Mouse (Mus musculus) effector memory CD4-positive, alpha-beta T cell, adult 7 months (primary cell): ENCODE data around the gene Klk1. TPM values are rescaled to one million over a fixed set of nuclear protein-coding genes. Genes with fewer than 3 reads are reported as not detected.

Experiments used
- polyA plus RNA-seq: library from polyadenylated mRNA; unstranded; fragments of 100-300 nt; shearing (Covaris generic); gene quantifications from one replicate; pipeline ENCODE4 v1.2.1, GENCODE M21; 2017

Gene Klk1
- not detected for polyA plus RNA-seq

GRCm38 (mm10) chr7:44225076-44225475 is at the start of gene Klk1:
TSS of gene Klk1 (plus strand) at chr7:44225360.

GRCm38 (mm10) chr7:44187936-44188335 is 37.2 kb upstream of the Klk1 start, which contains the start of gene Klk1b24:
TSS of gene Klk1b24 (plus strand) at chr7:44188236.

GRCm38 (mm10) chr7:44197891-44198290 is 27.3 kb upstream of the Klk1 start, which contains the start of gene Klk1b3:
TSS of gene Klk1b3 (plus strand) at chr7:44198191.

GRCm38 (mm10) chr7:44207135-44207534 is 18.0 kb upstream of the Klk1 start, which contains the start of gene Klk1b4:
TSS of gene Klk1b4 (plus strand) at chr7:44207435.

GRCm38 (mm10) chr7:44215645-44216044 is 9.5 kb upstream of the Klk1 start, which contains the start of gene Klk1b5:
TSS of gene Klk1b5 (plus strand) at chr7:44215945.

GRCm38 (mm10) chr7:44235909-44236308 is 10.7 kb downstream of the Klk1 start, which contains the start of gene Gm36864:
TSS of gene Gm36864 (plus strand) at chr7:44236177.

GRCm38 (mm10) chr7:44246055-44246983 is 21.2 kb downstream of the Klk1 start, which contains the start of the genes 1700028J19Rik and 2410002F23Rik:
TSS of gene 1700028J19Rik (minus strand) at chr7:44246695.
TSS of gene 2410002F23Rik (plus strand) at chr7:44246722.

GRCm38 (mm10) chr7:44257278-44257677 is 32.1 kb downstream of the Klk1 start, which contains the start of gene Acp4:
TSS of gene Acp4 (minus strand) at chr7:44257378.

GRCm38 (mm10) chr7:44261147-44261546 is 36.0 kb downstream of the Klk1 start, which contains the start of gene Gm15517:
TSS of gene Gm15517 (plus strand) at chr7:44261447.

Other genes starting within 250 kb of the Klk1 start
- not detected for gene Klk1b9, start 249.3 kb upstream of the Klk1 start, polyA plus RNA-seq
- gene Klk1b11, start 229.5 kb upstream of the Klk1 start, polyA plus RNA-seq = not detected
- not detected for gene Klk1b26, start 213.2 kb upstream of the Klk1 start, polyA plus RNA-seq
- not detected for gene Klk1b27, start 173.1 kb upstream of the Klk1 start, polyA plus RNA-seq
- not detected for gene Klk1b21, start 123.0 kb upstream of the Klk1 start, polyA plus RNA-seq
- not detected for gene Klk1b22, start 112.7 kb upstream of the Klk1 start, polyA plus RNA-seq
- gene Klk1b16, start 88.6 kb upstream of the Klk1 start, polyA plus RNA-seq = not detected
- gene Klk1b24, start 37.1 kb upstream of the Klk1 start, polyA plus RNA-seq = not detected
- not detected for gene Klk1b3, start 27.2 kb upstream of the Klk1 start, polyA plus RNA-seq
- not detected for gene Klk1b4, start 17.9 kb upstream of the Klk1 start, polyA plus RNA-seq
- gene Klk1b5, start 9.4 kb upstream of the Klk1 start, polyA plus RNA-seq = not detected
- not detected for gene Gm36864, start 10.8 kb downstream of the Klk1 start, polyA plus RNA-seq
- 0.62 TPM for gene 1700028J19Rik, start 21.3 kb downstream of the Klk1 start, polyA plus RNA-seq
- 218 TPM for gene 2410002F23Rik, start 21.4 kb downstream of the Klk1 start, polyA plus RNA-seq
- not detected for gene Acp4, start 32.0 kb downstream of the Klk1 start, polyA plus RNA-seq
- gene Gm15517, start 36.1 kb downstream of the Klk1 start, polyA plus RNA-seq = not detected
- gene Clec11a, start 81.5 kb downstream of the Klk1 start, polyA plus RNA-seq = 0.29 TPM
- 0.13 TPM for gene Shank1, start 84.9 kb downstream of the Klk1 start, polyA plus RNA-seq
- 0.20 TPM for gene Syt3, start 158.7 kb downstream of the Klk1 start, polyA plus RNA-seq
- not detected for gene 1700008O03Rik, start 160.5 kb downstream of the Klk1 start, polyA plus RNA-seq
- gene Lrrc4b, start 203.7 kb downstream of the Klk1 start, polyA plus RNA-seq = 0.13 TPM
- gene Aspdh, start 240.0 kb downstream of the Klk1 start, polyA plus RNA-seq = 0.57 TPM
- gene Josd2, start 242.6 kb downstream of the Klk1 start, polyA plus RNA-seq = 61.2 TPM